Mouse (Mus musculus) brain, embryonic 14.5 days (tissue): ENCODE data around the gene Mtg2.

Experiments
- CTCF ChIP-seq: fragments of 200-500 bp; IDR thresholded peaks from 2 replicates; pipeline ENCODE4 v1.5.1; 2012; ENCODE audit warnings: inconsistent platforms, mild to moderate bottlenecking, moderate library complexity, borderline replicate concordance; ENCODE audit not compliant: insufficient read depth, insufficient read length; ENCODE audit errors: extremely low read depth
- POLR2A ChIP-seq: fragments of 200-500 bp; IDR thresholded peaks from 2 replicates; pipeline ENCODE4 v1.6.1; 2012; ENCODE audit warnings: mild to moderate bottlenecking, inconsistent platforms, borderline replicate concordance; ENCODE audit not compliant: poor library complexity, insufficient read depth, insufficient read length, severe bottlenecking; ENCODE audit errors: extremely low read depth

- TF ChIP-seq CTCF, result no peak
- TF ChIP-seq POLR2A, result no peak
Measured at GRCm38 (mm10) chr2:180047580-180047979, 22.8 kb upstream of the Mtg2 start.
